Mouse (Mus musculus) monocyte, adult 59 days (primary cell): Measurements from ENCODE around the gene Gm42878. TPM values are rescaled to one million over a fixed set of nuclear protein-coding genes. Genes with fewer than 3 reads are reported as not detected.

Source experiments
- total RNA-seq, 2 experiments: library from RNA; stranded (reverse); gene quantifications; one replicate each; pipeline ENCODE4 v1.2.4; 2023

Gm42878 gene
- not detected for total RNA-seq

GRCm38 (mm10) chr5:121544910-121545792, at the start of gene Gm42878, which contains the start of gene Adam1a:
Gm42878 (minus strand) TSS chr5:121545482.
Adam1a (minus strand) TSS chr5:121545482.

GRCm38 (mm10) chr5:121593451-121594401, 48.4 kb upstream of the Gm42878 start, which contains the start of gene Aldh2:
Aldh2 (minus strand) TSS chr5:121593824.

DNA sequence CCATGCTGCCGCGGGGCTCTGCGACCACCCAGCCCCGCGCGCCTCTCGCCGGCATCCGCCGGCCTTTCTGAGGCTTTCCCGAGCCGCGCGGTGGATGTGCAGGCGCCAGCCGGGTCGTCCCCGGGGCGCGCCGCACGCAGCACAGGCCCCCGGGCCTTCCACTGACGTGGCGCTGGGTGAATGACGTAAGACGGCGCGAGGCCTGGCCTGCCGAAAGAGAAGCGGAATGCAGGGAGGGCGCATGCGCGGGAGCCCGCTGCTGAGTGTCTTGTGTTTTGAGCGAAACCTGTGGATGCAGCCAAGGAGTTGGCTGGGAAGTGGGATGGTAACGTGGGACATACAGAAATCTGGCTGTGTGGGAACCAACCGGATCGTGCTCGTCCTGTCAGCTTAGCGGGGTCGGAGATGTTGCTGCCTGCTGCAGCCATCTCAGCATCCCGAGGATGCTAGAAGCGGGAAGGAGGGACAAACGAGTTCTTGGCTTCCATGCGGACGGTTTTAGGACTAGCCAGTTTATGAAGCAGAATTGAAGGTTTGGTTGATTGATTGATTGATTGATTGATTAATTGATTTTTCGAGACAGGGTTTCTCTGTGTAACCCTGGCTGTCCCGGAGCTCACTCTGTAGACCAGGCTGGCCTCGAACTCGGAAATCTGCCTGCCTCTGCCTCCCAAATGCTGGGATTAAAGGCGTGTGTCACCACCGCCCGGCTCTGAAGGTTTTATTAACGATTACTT, 679 bp upstream of the Gm42878 start, which contains the start of gene Mapkapk5:
Mapkapk5 (minus strand) TSS at position 113 of the 737 bp plus-strand sequence.

DNA sequence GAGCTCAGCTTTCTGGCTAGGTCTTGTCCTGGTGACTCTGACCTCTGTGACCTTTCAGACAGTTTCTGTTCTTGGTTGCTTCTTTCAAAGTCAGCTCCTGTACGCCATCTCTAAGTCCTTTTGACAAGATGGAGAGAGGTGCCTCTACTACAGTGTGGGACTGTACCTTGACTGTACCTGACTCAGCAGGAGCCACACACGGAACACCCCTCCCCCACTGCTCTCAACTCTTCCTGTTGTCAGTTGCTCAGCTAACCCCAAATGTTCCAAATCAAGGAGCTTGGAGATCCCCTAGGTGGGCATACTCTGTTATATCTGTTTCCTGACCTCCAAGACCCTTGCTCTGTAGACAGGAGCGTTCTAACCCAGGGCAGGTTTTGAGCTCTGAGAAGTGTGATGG, 42.1 kb downstream of the Gm42878 start, which contains the start of gene Adam1b:
Adam1b (minus strand) TSS at position 205 of the 400 bp plus-strand sequence.

Other genes starting within 250 kb of the Gm42878 start
- 100 to 1,000 TPM; 261 to 282 TPM for gene Trafd1, start 159.8 kb downstream of the Gm42878 start, total RNA-seq
- gene Naa25, start 147.5 kb downstream of the Gm42878 start, total RNA-seq: 10 to 100 TPM; 20.9 to 31.6 TPM
- gene Tmem116, start 93.6 kb downstream of the Gm42878 start, total RNA-seq: 1 to 10 TPM; 1.4 to 2.2 TPM
- 100 to 1,000 TPM; 247 to 275 TPM for gene Erp29, start 93.0 kb downstream of the Gm42878 start, total RNA-seq
- not detected for gene Adam1b, start 42.0 kb downstream of the Gm42878 start, total RNA-seq
- gene Adam1a, start within 50 bp of the Gm42878 start, total RNA-seq: 1 to 10 TPM; 3.4 to 3.5 TPM
- gene Mapkapk5, start 423 bp upstream of the Gm42878 start, total RNA-seq: 10 to 100 TPM; 92.7 to 98.4 TPM
- 100 to 1,000 TPM; 446 to 524 TPM for gene Aldh2, start 48.3 kb upstream of the Gm42878 start, total RNA-seq
- gene Acad12, start 73.5 kb upstream of the Gm42878 start, total RNA-seq: 1 to 10 TPM; 4.4 to 6.2 TPM
- 1 to 10 TPM; 4.3 to 4.4 TPM for gene Acad10, start 115.0 kb upstream of the Gm42878 start, total RNA-seq
- 10 to 100 TPM; 67.2 to 81.3 TPM for gene Brap, start 115.1 kb upstream of the Gm42878 start, total RNA-seq
- gene Atxn2, start 165.9 kb upstream of the Gm42878 start, total RNA-seq: 10 to 100 TPM; 67.5 to 89.5 TPM